Mouse (Mus musculus) megakaryocyte, embryonic 14.5 days (primary cell): ENCODE measurements around the gene Cuedc2. TPM values are rescaled to one million over a fixed set of nuclear protein-coding genes. Genes with fewer than 3 reads are reported as not detected.

Experiments used
- H3K27me3 ChIP-seq: replicated peaks from 2 replicates; pipeline ENCODE3; 2012; ENCODE audit warnings: inconsistent platforms
- H3K36me3 ChIP-seq: replicated peaks from 2 replicates; pipeline ENCODE3; 2012; ENCODE audit warnings: low read length, inconsistent platforms, mixed read lengths
- H3K4me1 ChIP-seq: 2 replicates; pipeline ENCODE4 v1.6.1; 2012; ENCODE audit warnings: inconsistent platforms
- H3K4me3 ChIP-seq: replicated peaks from 2 replicates; pipeline ENCODE3; 2012; ENCODE audit warnings: moderate library complexity, mild to moderate bottlenecking, inconsistent platforms
- H3K9me3 ChIP-seq: 2 replicates; pipeline ENCODE4 v1.6.1; 2012; ENCODE audit warnings: inconsistent platforms
- FLI1 ChIP-seq: IDR thresholded peaks from 2 replicates; pipeline ENCODE4 v1.6.1; 2012; ENCODE audit warnings: low read length, inconsistent platforms, mixed read lengths
- GATA1 ChIP-seq: IDR thresholded peaks from 3 replicates; pipeline ENCODE4 v1.6.1; 2012; ENCODE audit warnings: mixed read lengths, low read length, inconsistent platforms, borderline replicate concordance
- polyA plus RNA-seq: library from polyadenylated mRNA; stranded (reverse); fragments of >175 nt; gene quantifications from 2 replicates; pipeline ENCODE4 v1.2.3, GENCODE M21; 2012; ENCODE audit warnings: low replicate concordance; ENCODE audit not compliant: insufficient read depth

The Cuedc2 gene
- polyA plus RNA-seq, 1 experiment: 126 TPM

GRCm38 (mm10) chr19:46328081-46329030 is 10.1 kb downstream of the Cuedc2 start, which contains the start of gene Fbxl15:
Gene Fbxl15, plus strand, starts transcription at chr19:46328184.
- H3K4me1 ChIP-seq: peaks cover 49% of the 10 kb centered on the region
- H3K9me3 ChIP-seq: no peaks in the 10 kb centered on the region
- peaks cover 30% of the 10 kb centered on the region for H3K36me3 ChIP-seq
- peaks cover 40% of the 10 kb centered on the region for H3K27me3 ChIP-seq
- TF ChIP-seq FLI1: no peak
- no peak for TF ChIP-seq GATA1
- H3K4me3 ChIP-seq: peak within 1 kb of the TSS; percentile 97

DNA sequence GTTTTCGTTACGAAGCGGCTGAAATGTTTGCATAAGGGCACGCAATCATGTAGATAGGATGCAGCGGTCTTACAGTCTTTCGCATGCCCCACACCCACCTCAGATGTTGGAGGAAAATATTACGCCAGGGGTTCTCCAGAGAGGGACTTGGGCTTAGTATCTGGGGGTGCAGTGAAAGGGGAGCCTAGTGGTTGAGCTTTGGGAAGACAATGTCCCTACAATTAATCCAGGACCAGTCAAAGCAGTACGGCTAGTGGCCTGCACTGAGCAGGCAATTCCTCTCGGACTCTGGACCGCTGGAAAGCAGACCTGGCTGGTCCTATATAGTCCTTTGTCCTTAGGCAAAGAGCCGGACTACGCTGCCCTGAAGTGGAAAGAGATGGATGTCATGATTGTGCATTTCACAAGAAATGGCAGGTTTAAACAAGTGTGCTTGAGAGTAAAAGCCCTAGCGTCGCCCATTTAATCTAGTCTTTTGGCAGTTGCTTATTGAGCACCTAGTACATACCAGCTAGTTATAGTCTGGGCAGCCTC is 10.9 kb downstream of the Cuedc2 start:
- Histone ChIP-seq H3K4me3 (peak overlapping the region; percentile 97), H3K9me3 (no peaks in the 10 kb centered on the region), H3K4me1 (peaks cover 48% of the 10 kb centered on the region), H3K27me3 (peaks cover 47% of the 10 kb centered on the region), H3K36me3 (peaks cover 26% of the 10 kb centered on the region)
- no peak for TF ChIP-seq GATA1
- no peak for TF ChIP-seq FLI1

- H3K27me3 ChIP-seq: peaks cover 55% of the 10 kb centered on the region
- no peaks in the 10 kb centered on the region for H3K9me3 ChIP-seq
- H3K4me1 ChIP-seq: peaks cover 45% of the 10 kb centered on the region
- H3K36me3 ChIP-seq: peaks cover 18% of the 10 kb centered on the region
- TF ChIP-seq GATA1: no peak
- no peak for TF ChIP-seq FLI1
- peak within 1 kb of the TSS; percentile 97 for H3K4me3 ChIP-seq
These were observed 11.7 kb downstream of the Cuedc2 start, which contains the start of gene Psd for GRCm38 (mm10) chr19:46326756-46327305. Gene Psd, minus strand, starts transcription at chr19:46327156.

- TF ChIP-seq FLI1: no peak
- no peak for TF ChIP-seq GATA1
- no peaks in the 10 kb centered on the region for H3K9me3 ChIP-seq
- peaks cover 11% of the 10 kb centered on the region for H3K36me3 ChIP-seq
- peaks cover 47% of the 10 kb centered on the region for H3K4me1 ChIP-seq
- no peak overlapping the region for H3K4me3 ChIP-seq
- peaks cover 61% of the 10 kb centered on the region for H3K27me3 ChIP-seq
These were observed 12.3 kb downstream of the Cuedc2 start for GRCm38 (mm10) chr19:46326019-46326755.

DNA sequence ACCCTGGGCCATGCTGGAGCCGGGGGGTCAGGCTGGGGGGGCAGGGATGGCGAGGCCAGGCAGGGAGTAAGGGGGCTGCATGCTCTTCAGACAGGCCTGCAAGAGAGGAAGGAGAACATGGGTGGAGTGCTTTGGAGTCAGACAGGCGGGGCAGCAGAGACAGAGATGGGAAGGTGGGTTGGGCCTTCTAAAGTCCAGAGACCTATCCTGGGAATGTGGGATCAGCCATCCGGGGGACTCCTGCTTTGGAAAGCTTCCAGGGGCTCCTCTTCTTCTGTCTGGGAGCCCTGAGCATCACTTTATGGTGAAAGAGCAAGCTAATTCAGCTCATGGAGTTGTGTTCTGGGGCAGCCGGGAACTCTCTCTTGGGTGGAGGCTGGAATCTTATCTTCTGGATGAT is 13.6 kb downstream of the Cuedc2 start:
- H3K4me1 ChIP-seq: peaks cover 45% of the 10 kb centered on the region
- TF ChIP-seq FLI1: no peak
- no peak for TF ChIP-seq GATA1
- no peak overlapping the region for H3K4me3 ChIP-seq
- no peaks in the 10 kb centered on the region for H3K36me3 ChIP-seq
- no peaks in the 10 kb centered on the region for H3K9me3 ChIP-seq
- H3K27me3 ChIP-seq: peaks cover 74% of the 10 kb centered on the region

DNA sequence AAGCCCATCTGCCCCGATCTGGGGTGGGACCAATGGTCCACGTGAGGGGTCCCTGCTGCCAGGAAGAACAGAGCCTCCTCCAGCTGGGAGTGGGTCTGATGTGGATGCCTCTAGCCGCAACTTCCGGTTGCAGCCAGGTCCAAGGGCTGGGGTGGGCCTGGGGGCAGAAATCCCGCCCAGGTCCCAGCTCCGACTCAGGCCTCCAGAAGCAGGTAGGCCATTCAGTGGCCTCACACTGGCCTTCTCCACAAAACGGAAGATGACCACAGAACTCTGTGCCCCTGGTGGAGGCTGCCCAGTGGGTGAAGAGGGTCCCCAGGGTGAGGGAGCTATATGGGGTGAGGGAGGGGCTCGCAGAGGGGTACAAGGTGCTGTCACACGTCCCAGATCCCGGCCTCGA is 14.1 kb downstream of the Cuedc2 start:
- peaks cover 79% of the 10 kb centered on the region for H3K27me3 ChIP-seq
- H3K4me1 ChIP-seq: peaks cover 45% of the 10 kb centered on the region
- TF ChIP-seq GATA1 (no peak), FLI1 (no peak)
- no peaks in the 10 kb centered on the region for H3K36me3 ChIP-seq
- H3K4me3 ChIP-seq: no peak overlapping the region
- no peaks in the 10 kb centered on the region for H3K9me3 ChIP-seq

DNA sequence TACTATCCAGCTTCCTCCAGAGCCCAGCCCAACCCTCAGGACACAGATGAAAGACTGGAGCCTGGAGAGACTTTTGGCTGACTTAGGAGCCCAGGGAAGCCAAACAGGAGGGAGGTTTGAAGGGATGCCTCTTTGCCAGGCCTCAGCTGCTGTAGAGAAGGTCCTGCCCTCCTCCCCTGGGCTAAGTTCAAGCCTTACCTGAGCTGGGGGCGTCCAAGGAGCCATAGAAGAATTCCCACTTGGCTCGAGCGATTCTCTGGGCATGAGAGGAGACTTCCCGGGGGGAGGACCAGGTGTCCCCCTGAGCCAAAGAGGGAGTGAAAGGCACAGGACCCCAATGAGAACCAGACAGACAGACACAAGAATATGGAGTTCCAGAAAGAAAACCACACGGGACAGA is 14.8 kb downstream of the Cuedc2 start:
- Histone ChIP-seq H3K4me3 (no peak overlapping the region), H3K27me3 (peaks cover 84% of the 10 kb centered on the region), H3K9me3 (no peaks in the 10 kb centered on the region), H3K4me1 (peaks cover 45% of the 10 kb centered on the region), H3K36me3 (no peaks in the 10 kb centered on the region)
- no peak for TF ChIP-seq GATA1

DNA sequence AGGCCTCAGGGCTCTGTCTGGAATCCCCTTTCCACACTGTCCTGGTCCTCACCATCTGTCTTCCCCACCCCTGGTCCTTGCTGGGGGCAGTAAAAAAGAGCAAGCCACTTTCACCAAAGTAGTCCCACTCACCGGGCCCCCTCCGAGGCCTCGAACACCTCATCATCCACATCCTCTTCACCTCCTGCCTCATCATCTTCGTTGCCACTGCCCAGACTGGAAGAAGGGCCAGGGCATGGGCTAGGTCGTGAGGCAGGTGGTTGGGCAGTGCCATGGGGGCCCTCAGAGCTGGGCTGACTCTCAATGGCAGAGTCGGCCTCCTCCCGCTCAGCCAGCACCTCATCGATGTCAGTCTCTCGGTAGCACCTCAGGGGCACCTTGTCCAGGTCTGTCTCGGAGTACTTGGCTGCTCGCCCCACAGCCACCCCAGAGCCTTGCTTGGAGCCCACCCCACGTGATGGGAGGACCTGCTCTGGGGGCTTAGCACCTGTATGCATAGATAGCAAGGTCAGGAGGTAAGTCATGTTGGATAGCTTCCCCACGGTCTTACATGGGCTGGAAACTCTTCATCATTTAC is 15.4 kb downstream of the Cuedc2 start:
- no peaks in the 10 kb centered on the region for H3K9me3 ChIP-seq
- no peak for TF ChIP-seq GATA1
- TF ChIP-seq FLI1: no peak
- peaks cover 90% of the 10 kb centered on the region for H3K27me3 ChIP-seq
- no peak overlapping the region for H3K4me3 ChIP-seq
- H3K36me3 ChIP-seq: no peaks in the 10 kb centered on the region
- H3K4me1 ChIP-seq: peaks cover 48% of the 10 kb centered on the region
